Mouse (Mus musculus): ENCODE data around the gene Entpd1.

- TF ChIP-seq CTCF (IDR thresholded peaks at IDR 0.05; ENCODE audit: borderline replicate concordance, insufficient read depth, low read depth, low read length) (no peak), POLR2A (IDR thresholded peaks at IDR 0.05; ENCODE audit: borderline replicate concordance, insufficient read depth, low read length) (no peak)
Observed at GRCm38 (mm10) chr19:40733409-40733808, 121.2 kb downstream of the Entpd1 start.
